Mouse (Mus musculus): ENCODE measurements around the gene Tctex1d2.

The Tctex1d2 gene

GRCm38 (mm10) chr16:32469404-32470105 lies 50.1 kb downstream of the Tctex1d2 start:
- DNase-seq (ENCODE audit: low spot score in 2 of 2), result no peak

- DNase-seq (ENCODE audit: low spot score in 2 of 2), result no peak
Measured at GRCm38 (mm10) chr16:32472276-32473015, 52.9 kb downstream of the Tctex1d2 start.

DNA sequence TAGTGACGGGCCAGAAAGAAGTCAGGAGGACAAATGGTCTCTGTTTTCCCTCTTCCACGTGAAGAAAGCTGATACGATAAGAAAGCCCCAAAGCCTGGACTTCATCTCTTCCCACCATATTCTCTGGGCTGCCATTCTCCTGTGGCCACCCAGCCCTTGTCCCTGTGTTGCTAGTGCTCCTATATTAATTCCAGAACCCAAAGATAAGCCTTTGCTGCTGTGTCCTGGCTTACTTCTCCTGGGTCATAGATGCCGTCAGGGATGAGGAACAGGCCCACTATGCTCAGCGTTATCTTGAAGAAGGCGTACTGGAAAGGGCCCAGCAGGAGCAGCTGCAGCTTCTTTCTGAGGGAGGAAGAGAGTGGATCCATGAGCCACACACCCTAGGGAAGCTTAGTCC lies 57.8 kb downstream of the Tctex1d2 start:
- no peak for DNase-seq (ENCODE audit: low spot score in 2 of 2)

Data from urinary bladder, postnatal 4 days (tissue).